Mouse (Mus musculus): ENCODE measurements around the gene Elk3. TPM values are rescaled to one million over a fixed set of nuclear protein-coding genes. Genes with fewer than 3 reads are reported as not detected.

Elk3 gene
- total and polyA plus RNA-seq, 2 experiments: 3.4 to 8.0 TPM

- H3K27me3 ChIP-seq (ENCODE audit: control insufficient read depth, insufficient read depth, low read length): no peaks in the 10 kb centered on the region
- no peak for DNase-seq (ENCODE audit: extremely low read depth, low read depth, low spot score)
- H3K4me3 ChIP-seq (ENCODE audit: insufficient read depth, low read depth, low read length): no peak overlapping the region
- peaks cover 10% of the 10 kb centered on the region; the same call in 1 of the 2 replicates for H3K36me3 ChIP-seq (ENCODE audit: control insufficient read depth, insufficient read depth, low read length)
- TF ChIP-seq POLR2A (IDR thresholded peaks at IDR 0.05; ENCODE audit: extremely low read depth, insufficient read depth, low read length): no peak
- no peak for TF ChIP-seq CTCF (IDR thresholded peaks at IDR 0.05; ENCODE audit: low read depth, low read length)
- peaks cover 6% of the 10 kb centered on the region for H3K4me1 ChIP-seq (ENCODE audit: control insufficient read depth, insufficient read depth, low read length)
- H3K27ac ChIP-seq (replicated peaks; ENCODE audit: insufficient read depth, low read depth, low read length): no peak overlapping the region
- no peak overlapping the region for H3K9ac ChIP-seq (ENCODE audit: low read depth, low read length)
- WGBS: 99% methylated on average over 2 of the region's 2 CpGs
- no peaks in the 10 kb centered on the region for H3K79me2 ChIP-seq (ENCODE audit: control insufficient read depth, insufficient read depth, low read length)
Observed at GRCm38 (mm10) chr10:93252661-93253060, 58.3 kb downstream of the Elk3 start.

- Histone ChIP-seq H3K4me1 (ENCODE audit: control insufficient read depth, insufficient read depth, low read length) (peaks cover 6% of the 10 kb centered on the region), H3K9ac (ENCODE audit: low read depth, low read length) (no peak overlapping the region), H3K79me2 (ENCODE audit: control insufficient read depth, insufficient read depth, low read length) (no peaks in the 10 kb centered on the region), H3K36me3 (ENCODE audit: control insufficient read depth, insufficient read depth, low read length) (peaks cover 12% of the 10 kb centered on the region; the same call in 1 of the 2 replicates), H3K27me3 (ENCODE audit: control insufficient read depth, insufficient read depth, low read length) (no peaks in the 10 kb centered on the region), H3K27ac (replicated peaks; ENCODE audit: insufficient read depth, low read depth, low read length) (no peak overlapping the region), H3K4me3 (ENCODE audit: insufficient read depth, low read depth, low read length) (no peak overlapping the region)
- DNase-seq (ENCODE audit: extremely low read depth, low read depth, low spot score): no peak
- 71% methylated on average over 8 of the region's 8 CpGs for WGBS
- TF ChIP-seq POLR2A (IDR thresholded peaks at IDR 0.05; ENCODE audit: extremely low read depth, insufficient read depth, low read length) (no peak), CTCF (IDR thresholded peaks at IDR 0.05; ENCODE audit: low read depth, low read length) (no peak)
Observed at GRCm38 (mm10) chr10:93251426-93251825, 59.5 kb downstream of the Elk3 start.

- peak; percentile 62 for DNase-seq (ENCODE audit: extremely low read depth, low read depth, low spot score)
- no peaks in the 10 kb centered on the region for H3K27me3 ChIP-seq (ENCODE audit: control insufficient read depth, insufficient read depth, low read length)
- peaks cover 6% of the 10 kb centered on the region for H3K4me1 ChIP-seq (ENCODE audit: control insufficient read depth, insufficient read depth, low read length)
- 16% methylated on average over 24 of the region's 24 CpGs for WGBS
- no peak overlapping the region for H3K27ac ChIP-seq (replicated peaks; ENCODE audit: insufficient read depth, low read depth, low read length)
- no peaks in the 10 kb centered on the region for H3K79me2 ChIP-seq (ENCODE audit: control insufficient read depth, insufficient read depth, low read length)
- H3K36me3 ChIP-seq (ENCODE audit: control insufficient read depth, insufficient read depth, low read length): peaks cover 12% of the 10 kb centered on the region; the same call in 1 of the 2 replicates
- TF ChIP-seq CTCF (IDR thresholded peaks at IDR 0.05; ENCODE audit: low read depth, low read length) (no peak), POLR2A (IDR thresholded peaks at IDR 0.05; ENCODE audit: extremely low read depth, insufficient read depth, low read length) (no peak)
- H3K4me3 ChIP-seq (ENCODE audit: insufficient read depth, low read depth, low read length): no peak overlapping the region
- H3K9ac ChIP-seq (ENCODE audit: low read depth, low read length): no peak overlapping the region
Observed at GRCm38 (mm10) chr10:93250436-93251317, 60.3 kb downstream of the Elk3 start.

- no peaks in the 10 kb centered on the region for H3K27me3 ChIP-seq (ENCODE audit: control insufficient read depth, insufficient read depth, low read length)
- no peak overlapping the region for H3K9ac ChIP-seq (ENCODE audit: low read depth, low read length)
- no peak overlapping the region for H3K27ac ChIP-seq (replicated peaks; ENCODE audit: insufficient read depth, low read depth, low read length)
- H3K4me1 ChIP-seq (ENCODE audit: control insufficient read depth, insufficient read depth, low read length): peaks cover 6% of the 10 kb centered on the region
- H3K36me3 ChIP-seq (ENCODE audit: control insufficient read depth, insufficient read depth, low read length): peaks cover 12% of the 10 kb centered on the region; the same call in 1 of the 2 replicates
- WGBS: 60% methylated on average over 7 of the region's 7 CpGs
- H3K79me2 ChIP-seq (ENCODE audit: control insufficient read depth, insufficient read depth, low read length): no peaks in the 10 kb centered on the region
- DNase-seq (ENCODE audit: extremely low read depth, low read depth, low spot score): no peak
- H3K4me3 ChIP-seq (ENCODE audit: insufficient read depth, low read depth, low read length): no peak overlapping the region
- TF ChIP-seq POLR2A (IDR thresholded peaks at IDR 0.05; ENCODE audit: extremely low read depth, insufficient read depth, low read length): no peak
- TF ChIP-seq CTCF (IDR thresholded peaks at IDR 0.05; ENCODE audit: low read depth, low read length): no peak
Observed at GRCm38 (mm10) chr10:93249901-93250300, 61.0 kb downstream of the Elk3 start.

GRCm38 (mm10) chr10:93248416-93248815, 62.5 kb downstream of the Elk3 start:
- Histone ChIP-seq H3K4me3 (ENCODE audit: insufficient read depth, low read depth, low read length) (no peak overlapping the region), H3K4me1 (ENCODE audit: control insufficient read depth, insufficient read depth, low read length) (peaks cover 6% of the 10 kb centered on the region), H3K36me3 (ENCODE audit: control insufficient read depth, insufficient read depth, low read length) (peaks cover 19% of the 10 kb centered on the region), H3K27ac (replicated peaks; ENCODE audit: insufficient read depth, low read depth, low read length) (no peak overlapping the region), H3K79me2 (ENCODE audit: control insufficient read depth, insufficient read depth, low read length) (no peaks in the 10 kb centered on the region), H3K9ac (ENCODE audit: low read depth, low read length) (no peak overlapping the region), H3K27me3 (ENCODE audit: control insufficient read depth, insufficient read depth, low read length) (no peaks in the 10 kb centered on the region)
- no peak for DNase-seq (ENCODE audit: extremely low read depth, low read depth, low spot score)
- no peak for TF ChIP-seq POLR2A (IDR thresholded peaks at IDR 0.05; ENCODE audit: extremely low read depth, insufficient read depth, low read length)
- TF ChIP-seq CTCF (IDR thresholded peaks at IDR 0.05; ENCODE audit: low read depth, low read length): no peak
- 93% methylated on average over 8 of the region's 8 CpGs for WGBS

- Histone ChIP-seq H3K9ac (ENCODE audit: low read depth, low read length) (no peak overlapping the region), H3K27ac (replicated peaks; ENCODE audit: insufficient read depth, low read depth, low read length) (no peak overlapping the region), H3K4me1 (ENCODE audit: control insufficient read depth, insufficient read depth, low read length) (peaks cover 6% of the 10 kb centered on the region), H3K27me3 (ENCODE audit: control insufficient read depth, insufficient read depth, low read length) (no peaks in the 10 kb centered on the region), H3K36me3 (ENCODE audit: control insufficient read depth, insufficient read depth, low read length) (peaks cover 20% of the 10 kb centered on the region), H3K79me2 (ENCODE audit: control insufficient read depth, insufficient read depth, low read length) (no peaks in the 10 kb centered on the region), H3K4me3 (ENCODE audit: insufficient read depth, low read depth, low read length) (no peak overlapping the region)
- no peak for DNase-seq (ENCODE audit: extremely low read depth, low read depth, low spot score)
- WGBS: 81% methylated on average over 6 of the region's 6 CpGs
- no peak for TF ChIP-seq CTCF (IDR thresholded peaks at IDR 0.05; ENCODE audit: low read depth, low read length)
- no peak for TF ChIP-seq POLR2A (IDR thresholded peaks at IDR 0.05; ENCODE audit: extremely low read depth, insufficient read depth, low read length)
Observed at GRCm38 (mm10) chr10:93247902-93248301, 63.0 kb downstream of the Elk3 start.
